Mouse (Mus musculus) mammary gland, adult 2 months (tissue): ENCODE results near the gene Mup22. TPM values are rescaled to one million over a fixed set of nuclear protein-coding genes. Genes with fewer than 3 reads are reported as not detected.

Experiments
- polyA plus RNA-seq: library from polyadenylated mRNA; depleted of rRNA; stranded (reverse); fragments of >200 nt; gene quantifications from 2 replicates; pipeline ENCODE4 v1.2.3, GENCODE M21; 2012; ENCODE audit warnings: low replicate concordance; rRNA removed

The Mup22 gene
- 27.0 and 66.7 TPM in 2 replicates for polyA plus RNA-seq

DNA sequence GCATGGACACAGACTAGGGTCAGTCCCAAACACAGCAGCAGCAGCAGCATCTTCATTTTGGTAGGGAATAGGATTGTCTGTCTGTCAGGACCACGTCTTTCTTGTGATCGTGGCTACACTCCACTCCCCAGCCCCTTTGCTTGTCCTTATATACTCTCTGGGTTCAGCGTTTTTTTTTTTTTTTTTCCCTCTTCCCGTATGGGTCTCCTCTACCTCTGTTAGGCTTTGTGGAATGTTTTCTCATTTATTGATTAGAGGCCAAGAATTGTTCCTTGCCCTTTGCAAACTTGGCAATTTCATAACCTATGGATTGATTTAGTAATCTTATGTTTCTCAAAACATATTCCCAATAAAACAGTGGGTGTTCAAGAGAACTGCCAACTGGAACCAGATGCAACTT lies at the start of gene Mup22:
Gene Mup22 (minus strand): TSS at position 101 of the 400 bp plus-strand sequence.

Other genes with a start within 250 kb of the Mup22 start
- 1.2 and 1.6 TPM in 2 replicates for gene Mup10, start 239.3 kb downstream of the Mup22 start, polyA plus RNA-seq
- gene Mup11, start 159.1 kb downstream of the Mup22 start, polyA plus RNA-seq, result 0.96 and 1.3 TPM in 2 replicates
- gene Mup12, start 80.1 kb downstream of the Mup22 start, polyA plus RNA-seq, result not detected in 2 replicates